ENCODE assay signal across 8 mouse cellular contexts in the genomic region with DNA sequence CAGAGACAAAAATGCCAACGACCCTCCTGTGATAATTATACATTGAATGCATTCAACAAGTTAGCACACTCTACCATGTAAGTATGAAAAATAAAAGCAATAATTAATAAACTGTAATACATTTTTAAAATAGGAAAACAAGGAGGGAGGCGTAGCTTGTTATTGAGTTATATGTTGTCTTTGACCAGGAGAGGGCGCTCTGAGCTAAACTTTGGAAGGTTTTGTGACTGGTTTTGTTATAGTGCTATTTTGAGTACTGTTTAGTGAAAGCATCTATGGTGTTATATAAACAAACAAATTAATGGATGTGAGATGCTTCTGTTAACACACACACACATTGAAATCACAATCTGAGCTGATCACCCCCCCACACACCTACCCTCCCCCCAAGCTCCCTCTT.
A peak's percentile ranks its signal among the peaks of the same experiment; 100 is the strongest.
DNase-seq lines count a peak whose midpoint lies in the region; ATAC-seq and TF ChIP-seq lines count a peak whose summit lies in the region.

No protein-coding gene starts in this region.

- H3K9me3 ChIP-seq in heart, postnatal 0 days (replicated peaks; ENCODE audit: control insufficient read depth, low read length): no peaks in the 10 kb centered on the region
- H3K9me3 ChIP-seq in embryonic facial prominence, embryonic 10.5 days: no peaks in the 10 kb centered on the region
- H3K9me3 ChIP-seq in midbrain, embryonic 11.5 days (ENCODE audit: control insufficient read depth, low read length): no peaks in the 10 kb centered on the region

- no peaks in the 10 kb centered on the region for H3K27me3 ChIP-seq in heart, postnatal 0 days (ENCODE audit: control insufficient read depth, insufficient read depth, low read length)
- H3K27me3 ChIP-seq in embryonic facial prominence, embryonic 10.5 days (replicated peaks; ENCODE audit: low read depth, poor library complexity, severe bottlenecking): no peaks in the 10 kb centered on the region
- H3K27me3 ChIP-seq in midbrain, embryonic 11.5 days (ENCODE audit: control insufficient read depth, insufficient read depth, low read length): no peaks in the 10 kb centered on the region

- intact Hi-C loops in heart, postnatal 25 days (cut with DNase I): loop anchor here (10.0 kb wide), 1 partner anchor 393 kb away; no protein-coding TSS in a partner anchor

- TF ChIP-seq CTCF in heart, postnatal 0 days (IDR thresholded peaks at IDR 0.05; ENCODE audit: low read depth): peak; percentile 39

- H3K4me2 ChIP-seq in heart, postnatal 0 days (ENCODE audit: low read depth, low read length): no peak overlapping the region
- H3K4me2 ChIP-seq in midbrain, embryonic 11.5 days: no peak overlapping the region

- no peak overlapping the region for H3K27ac ChIP-seq in heart, postnatal 0 days (ENCODE audit: low read depth)
- no peak overlapping the region for H3K27ac ChIP-seq in embryonic facial prominence, embryonic 10.5 days (replicated peaks)
- no peak overlapping the region for H3K27ac ChIP-seq in midbrain, embryonic 11.5 days (ENCODE audit: low read depth, low read length)

- 20% methylated on average over 3 of the region's 3 CpGs for WGBS in heart, postnatal 0 days
- WGBS in embryonic facial prominence, embryonic 10.5 days: 18% methylated on average over 3 of the region's 3 CpGs
- 21% methylated on average over 3 of the region's 3 CpGs for WGBS in midbrain, embryonic 11.5 days

- peak; percentile 13 for DNase-seq in heart, postnatal 0 days (ENCODE audit: low spot score)
- DNase-seq in heart, postnatal 25 days (ENCODE audit: low spot score): no peak
- peak; percentile 39 for DNase-seq in right cerebral cortex, adult 18-20 months
- no peak for DNase-seq in right cerebral cortex, postnatal 36 days (ENCODE audit: low spot score in 2 of 2)
- DNase-seq in embryonic facial prominence, embryonic 10.5 days (ENCODE audit: low spot score): peak; percentile 39
- DNase-seq in midbrain, embryonic 11.5 days (ENCODE audit: low spot score, missing footprints): peak; percentile 94
- DNase-seq in cerebellum, adult 11 months: no peak

- ATAC-seq in heart, postnatal 0 days (ENCODE audit: insufficient read depth, low read depth): no peak
- no peak for ATAC-seq in midbrain, embryonic 11.5 days (ENCODE audit: low FRiP score)
- no peak for ATAC-seq in erythroblast, adult 5-6 weeks (replicated peaks; ENCODE audit: low FRiP score, poor library complexity, severe bottlenecking)

- no peak overlapping the region for H3K9ac ChIP-seq in heart, postnatal 0 days (replicated peaks; ENCODE audit: low read depth, low read length)
- no peak overlapping the region for H3K9ac ChIP-seq in midbrain, embryonic 11.5 days (ENCODE audit: low read length)

- no peaks in the 10 kb centered on the region for H3K36me3 ChIP-seq in heart, postnatal 0 days (replicated peaks; ENCODE audit: control insufficient read depth, insufficient read depth, low read length)
- H3K36me3 ChIP-seq in embryonic facial prominence, embryonic 10.5 days (replicated peaks): no peaks in the 10 kb centered on the region
- no peaks in the 10 kb centered on the region for H3K36me3 ChIP-seq in midbrain, embryonic 11.5 days (ENCODE audit: control insufficient read depth, insufficient read depth, low read length)

- no peaks in the 10 kb centered on the region for H3K4me1 ChIP-seq in heart, postnatal 0 days (ENCODE audit: control insufficient read depth, insufficient read depth)
- no peaks in the 10 kb centered on the region for H3K4me1 ChIP-seq in embryonic facial prominence, embryonic 10.5 days
- no peaks in the 10 kb centered on the region for H3K4me1 ChIP-seq in midbrain, embryonic 11.5 days (ENCODE audit: control insufficient read depth, insufficient read depth, low read length)

- H3K4me3 ChIP-seq in heart, postnatal 0 days (ENCODE audit: low read depth, low read length): no peak overlapping the region
- H3K4me3 ChIP-seq in embryonic facial prominence, embryonic 10.5 days: no peak overlapping the region
- H3K4me3 ChIP-seq in midbrain, embryonic 11.5 days (ENCODE audit: low read depth, low read length): no peak overlapping the region

- TF ChIP-seq EP300 in heart, postnatal 0 days (IDR thresholded peaks at IDR 0.05; ENCODE audit: low read depth): no peak

Comparison
In these comparisons a context has a peak if more than half of its experiments do, and no peak if none do; other contexts are left out.
1. DNase-seq: peak in heart, postnatal 0 days (single experiment), right cerebral cortex, adult 18-20 months (single experiment), embryonic facial prominence, embryonic 10.5 days (single experiment) and midbrain, embryonic 11.5 days (single experiment); none in heart, postnatal 25 days (single experiment), right cerebral cortex, postnatal 36 days (0 of 2) and cerebellum, adult 11 months (single experiment).